Mouse (Mus musculus) CH12.LX (cell line): ENCODE results near the gene Sirt3. TPM values are rescaled to one million over a fixed set of nuclear protein-coding genes. Genes with fewer than 3 reads are reported as not detected.

Experiments
- DNase-seq: peaks from one replicate; pipeline ENCODE4 v3.0.0-alpha.2; 2013; ENCODE audit errors: extremely low read depth
- H3K27ac ChIP-seq: 2 replicates; pipeline ENCODE4 v1.5.1; 2012; ENCODE audit warnings: low read depth, mild to moderate bottlenecking, control low read depth, moderate library complexity; ENCODE audit not compliant: insufficient read depth
- H3K27me3 ChIP-seq: replicated peaks from 2 replicates; pipeline ENCODE3; 2012; ENCODE audit warnings: inconsistent platforms
- H3K36me3 ChIP-seq, 2 experiments: replicated peaks in 1 of 2; 2 replicates each; pipeline versions ENCODE3 to v1.6.1; 2012; ENCODE audit warnings: inconsistent platforms in 1 of 2, low read length in 1 of 2, mild to moderate bottlenecking in 1 of 2, mixed read lengths in 1 of 2, moderate library complexity in 1 of 2; ENCODE audit not compliant: control insufficient read depth in 1 of 2, insufficient read depth in 1 of 2
- H3K4me1 ChIP-seq, 2 experiments: 2 replicates each; pipeline ENCODE4 v1.6.1; 2012; ENCODE audit warnings: inconsistent platforms in 1 of 2, moderate library complexity in 1 of 2; ENCODE audit not compliant: insufficient read depth in 2 of 2, control insufficient read depth in 1 of 2
- H3K4me2 ChIP-seq: 2 replicates; pipeline ENCODE4 v1.6.1; 2012; ENCODE audit warnings: low read depth, mild to moderate bottlenecking, control low read depth; ENCODE audit not compliant: poor library complexity, insufficient read depth, severe bottlenecking
- H3K4me3 ChIP-seq, 3 experiments: fragments of 150-350 bp in 1 of 3; sonication (generic) in 1 of 3; replicated peaks in 1 of 3; 2 replicates each; pipeline versions ENCODE3 to v1.5.1; 2011 to 2012; ENCODE audit warnings: low read depth in 2 of 3, low read length in 2 of 3, mild to moderate bottlenecking in 2 of 3, moderate library complexity in 2 of 3, control low read depth in 1 of 3, improper control_type of control experiment in 1 of 3, inconsistent platforms in 1 of 3, mixed read lengths in 1 of 3; ENCODE audit not compliant: poor library complexity in 1 of 3
- H3K79me2 ChIP-seq: replicated peaks from 2 replicates; pipeline ENCODE4 v1.6.1; 2012; ENCODE audit warnings: mild to moderate bottlenecking, moderate library complexity; ENCODE audit not compliant: control insufficient read depth, poor library complexity, insufficient read depth, severe bottlenecking; ENCODE audit errors: extremely low read depth
- H3K9ac ChIP-seq: 2 replicates; pipeline ENCODE4 v1.6.1; 2012; ENCODE audit warnings: low read depth, mild to moderate bottlenecking, control low read depth, moderate library complexity; ENCODE audit not compliant: insufficient read depth
- H3K9me3 ChIP-seq: replicated peaks from 2 replicates; pipeline ENCODE3; 2012; ENCODE audit warnings: low read length, inconsistent platforms, mixed read lengths
- BHLHE40 ChIP-seq: IDR thresholded peaks from 2 replicates; pipeline ENCODE4 v1.6.1; 2011; ENCODE audit warnings: mild to moderate bottlenecking, low read depth, low read length, improper control_type of control experiment
- CHD2 ChIP-seq: IDR thresholded peaks from 2 replicates; pipeline ENCODE4 v1.6.1; 2011; ENCODE audit warnings: low read length, improper control_type of control experiment
- CTCF ChIP-seq, 2 experiments: IDR thresholded peaks in 1 of 2; conservative IDR thresholded peaks in 1 of 2; 2 replicates each; pipeline ENCODE4 v1.5.1; 2011 to 2012; ENCODE audit warnings: low read depth in 2 of 2, low read length in 2 of 2, improper control_type of control experiment in 1 of 2, inconsistent platforms in 1 of 2, mild to moderate bottlenecking in 1 of 2, moderate library complexity in 1 of 2
- E2F4 ChIP-seq: IDR thresholded peaks from 2 replicates; pipeline ENCODE4 v1.6.1; 2011; ENCODE audit warnings: low read depth, low read length, improper control_type of control experiment; ENCODE audit not compliant: insufficient replicate concordance
- ELF1 ChIP-seq: IDR thresholded peaks from 2 replicates; pipeline ENCODE4 v1.6.1; 2014; ENCODE audit warnings: low read depth, mild to moderate bottlenecking, inconsistent platforms, low read length, improper control_type of control experiment
- EP300 ChIP-seq: IDR thresholded peaks from 2 replicates; pipeline ENCODE4 v1.6.1; 2011; ENCODE audit warnings: low read length, improper control_type of control experiment
- GABPA ChIP-seq: IDR thresholded peaks from 2 replicates; pipeline ENCODE4 v1.6.1; 2012; ENCODE audit warnings: low read depth, low read length, improper control_type of control experiment, inconsistent platforms; ENCODE audit not compliant: insufficient replicate concordance
- HCFC1 ChIP-seq: IDR thresholded peaks from 2 replicates; pipeline ENCODE4 v1.6.1; 2012; ENCODE audit warnings: low read depth, mild to moderate bottlenecking, inconsistent platforms, low read length, improper control_type of control experiment
- MAX ChIP-seq: IDR thresholded peaks from 2 replicates; pipeline ENCODE4 v1.6.1; 2011; ENCODE audit warnings: low read length, improper control_type of control experiment
- MXI1 ChIP-seq: IDR thresholded peaks from 2 replicates; pipeline ENCODE4 v1.6.1; 2011; ENCODE audit warnings: mild to moderate bottlenecking, low read depth, low read length, improper control_type of control experiment
- MYC ChIP-seq: IDR thresholded peaks from 2 replicates; pipeline ENCODE4 v1.6.1; 2011; ENCODE audit warnings: low read depth, mild to moderate bottlenecking, improper control_type of control experiment, low read length
- NELFE ChIP-seq: IDR thresholded peaks from 2 replicates; pipeline ENCODE4 v1.6.1; 2011; ENCODE audit warnings: low read depth, low read length, improper control_type of control experiment
- POLR2A ChIP-seq: IDR thresholded peaks from 2 replicates; pipeline ENCODE4 v1.6.1; 2011; ENCODE audit warnings: low read depth, mild to moderate bottlenecking, improper control_type of control experiment, low read length
- POLR2AphosphoS2 ChIP-seq: IDR thresholded peaks from 2 replicates; pipeline ENCODE4 v1.6.1; 2011; ENCODE audit warnings: low read depth, low read length, improper control_type of control experiment
- RAD21 ChIP-seq: IDR thresholded peaks from 2 replicates; pipeline ENCODE4 v1.6.1; 2011; ENCODE audit warnings: low read depth, mild to moderate bottlenecking, low read length, improper control_type of control experiment, moderate library complexity
- SMC3 ChIP-seq: IDR thresholded peaks from 2 replicates; pipeline ENCODE4 v1.6.1; 2011; ENCODE audit warnings: low read depth, low read length, improper control_type of control experiment
- USF1 ChIP-seq: IDR thresholded peaks from 2 replicates; pipeline ENCODE4 v1.6.1; 2014; ENCODE audit warnings: low read depth, mild to moderate bottlenecking, inconsistent platforms, low read length, improper control_type of control experiment
- ZC3H11A ChIP-seq: IDR thresholded peaks from 2 replicates; pipeline ENCODE4 v1.6.1; 2012; ENCODE audit warnings: low read depth, mild to moderate bottlenecking, inconsistent platforms, low read length, improper control_type of control experiment
- ZKSCAN1 ChIP-seq: IDR thresholded peaks from 2 replicates; pipeline ENCODE4 v1.6.1; 2012; ENCODE audit warnings: low read depth, inconsistent platforms, low read length, improper control_type of control experiment, borderline replicate concordance
- ZMIZ1 ChIP-seq: IDR thresholded peaks from 2 replicates; pipeline ENCODE4 v1.6.1; 2012; ENCODE audit warnings: low read depth, mild to moderate bottlenecking, inconsistent platforms, low read length, improper control_type of control experiment
- ZNF384 ChIP-seq: IDR thresholded peaks from 2 replicates; pipeline ENCODE4 v1.6.1; 2012; ENCODE audit warnings: low read depth, low read length, improper control_type of control experiment, inconsistent platforms
- dilution Hi-C: fragments of 300-500 bp; cut with MboI; formaldehyde crosslinking; loops from 2 replicates; pipeline ENCODE4 v1.14.3; 2020; ENCODE audit warnings: low sequenced_read_pairs; ENCODE audit not compliant: extremely low pct_unique_long_range_greater_than_20kb, extremely low pct_ligation_motif_present
- in situ Hi-C: fragments of 300-500 bp; cut with MboI; formaldehyde crosslinking; loops from 3 replicates; pipeline ENCODE4 v1.14.3; 2019; ENCODE audit warnings: low sequenced_read_pairs, low pct_ligation_motif_present, low pct_unique_long_range_greater_than_20kb, mixed read lengths
- polyA plus RNA-seq: library from polyadenylated mRNA; unstranded; fragments of >175 nt; gene quantifications from 2 replicates; pipeline ENCODE4 v1.2.1, GENCODE M21; 2012; ENCODE audit warnings: low read depth; ENCODE audit not compliant: insufficient read length
- total RNA-seq, 2 experiments: library from RNA; depleted of rRNA; stranded (reverse); fragments of 300-350 nt in 1 of 2; fragments of >200 nt in 1 of 2; gene quantifications; 2 replicates each; pipeline ENCODE4 v1.2.3; 2012 to 2014

The Sirt3 gene
- total and polyA plus RNA-seq, 3 experiments = 12.6 to 23.7 (median 16.6) TPM

GRCm38 (mm10) chr7:140905642-140906081, 23.6 kb upstream of the Sirt3 start:
- Histone ChIP-seq H3K27ac (no peak overlapping the region), H3K9me3 (no peaks in the 10 kb centered on the region), H3K4me3 (no peak overlapping the region), H3K36me3 (peaks cover 0 to 8% of the 10 kb centered on the region in 2 experiments), H3K79me2 (no peaks in the 10 kb centered on the region), H3K9ac (no peak overlapping the region), H3K27me3 (peaks cover 5% of the 10 kb centered on the region), H3K4me2 (no peak overlapping the region), H3K4me1 (peaks cover 2 to 10% of the 10 kb centered on the region in 2 experiments; a peak in 3 of 4 replicates)
- dilution Hi-C loops = no loop called here
- no peak for TF ChIP-seq ZC3H11A
- TF ChIP-seq MXI1 = no peak
- no peak for TF ChIP-seq RAD21
- no peak for TF ChIP-seq E2F4
- TF ChIP-seq POLR2AphosphoS2 = no peak
- no peak for TF ChIP-seq USF1
- no peak for TF ChIP-seq ELF1
- no peak for TF ChIP-seq ZNF384
- TF ChIP-seq ZMIZ1 = no peak
- no peak for TF ChIP-seq GABPA
- no peak for TF ChIP-seq EP300
- no peak for TF ChIP-seq HCFC1
- TF ChIP-seq CTCF (conservative IDR thresholded peaks at IDR 0.05 in 1 of 2, IDR thresholded peaks at IDR 0.05 in 1 of 2; ENCODE audit: low read depth in 2 of 2, low read length in 2 of 2) = no peak
- DNase-seq = no peak
- in situ Hi-C loops = no loop called here

GRCm38 (mm10) chr7:140903212-140903611, 21.1 kb upstream of the Sirt3 start:
- DNase-seq = peak; percentile 69
- H3K36me3 ChIP-seq = peaks cover 9 to 31% of the 10 kb centered on the region in 2 experiments
- H3K9me3 ChIP-seq = no peaks in the 10 kb centered on the region
- TF ChIP-seq BHLHE40 (peak; percentile 86), POLR2A (no peak), NELFE (peak; percentile 33; the same call in 1 of the 2 replicates), CTCF (conservative IDR thresholded peaks at IDR 0.05 in 1 of 2, IDR thresholded peaks at IDR 0.05 in 1 of 2; ENCODE audit: low read depth in 2 of 2, low read length in 2 of 2) (peak; percentile 89 to 95), MYC (peak; percentile 86; the same call in 1 of the 2 replicates), ZKSCAN1 (no peak), MAX (peak; percentile 64; the same call in 1 of the 2 replicates), CHD2 (no peak), ZC3H11A (peak; percentile 82), RAD21 (peak; percentile 98), SMC3 (peak; percentile 98)
- TF ChIP-seq, all 38 proteins: peak for 8
- Histone ChIP-seq H3K27me3 (peaks cover 5% of the 10 kb centered on the region), H3K9ac (no peak overlapping the region), H3K4me2 (no peak overlapping the region), H3K79me2 (no peaks in the 10 kb centered on the region), H3K27ac (no peak overlapping the region), H3K4me1 (peaks cover 0 to 2% of the 10 kb centered on the region in 2 experiments; a peak in 1 of 4 replicates), H3K4me3 (no peak overlapping the region)
- dilution Hi-C loops (no loop called here), in situ Hi-C loops (loop anchor here (5.0 kb wide), 1 partner anchor 61 kb away; no protein-coding TSS in a partner anchor)
